In the genomic region with DNA sequence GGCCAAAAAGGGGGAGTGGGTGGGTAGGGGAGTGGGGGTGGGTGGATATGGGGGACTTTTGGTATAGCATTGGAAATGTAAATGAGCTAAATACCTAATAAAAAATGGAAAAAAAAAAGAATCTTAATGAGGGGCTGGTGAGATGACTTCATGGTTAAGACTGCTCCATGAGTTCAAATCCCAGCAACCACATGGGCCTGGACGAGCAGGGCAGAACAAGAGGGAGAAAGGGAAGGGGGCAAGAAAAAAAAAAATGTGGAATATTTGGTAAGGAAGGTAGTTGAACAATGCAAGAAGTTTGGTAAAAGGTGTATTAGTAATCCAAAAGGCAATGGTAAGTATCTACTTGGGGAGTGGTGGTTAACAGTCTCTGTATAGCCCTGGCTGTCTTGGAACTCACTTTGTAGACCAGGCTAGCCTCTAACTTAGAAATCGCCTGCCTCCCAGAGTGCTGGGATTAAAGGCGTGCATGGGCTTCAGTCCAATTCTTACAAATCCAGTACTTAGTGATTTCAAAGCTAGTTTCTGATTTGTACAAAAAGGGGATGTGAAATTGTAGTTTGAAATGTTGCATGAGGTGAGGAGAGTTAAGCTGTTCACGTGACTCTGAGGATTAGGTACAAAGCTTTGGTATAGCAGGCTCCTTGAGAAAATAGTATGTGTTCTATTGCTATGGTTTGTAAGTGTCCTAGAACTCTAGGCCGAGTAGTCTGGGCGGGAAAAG, we compare ENCODE assay signal across 10 mouse cellular contexts. TPM values are rescaled to one million over a fixed set of nuclear protein-coding genes. Genes with fewer than 3 reads are reported as not detected.
DNase-seq lines count a peak whose midpoint lies in the region; ATAC-seq and TF ChIP-seq lines count a peak whose summit lies in the region.
"Had no signal": no experiment of that assay in that cellular context is flagged by ENCODE, and none has a peak within 500 bp of the region (broad histone marks: within the 10 kb centered on the region; RNA-seq: fewer than 3 reads in every experiment).

No protein-coding gene starts in this region.

- peak; percentile 41 for DNase-seq in liver, adult 2 months (ENCODE audit: extremely low read depth, low read depth, low spot score)
- DNase-seq in liver = no peak
- DNase-seq in ES-CJ7 (ENCODE audit: low read depth, low spot score) = peak; percentile 10
- no peak for DNase-seq in midbrain, embryonic 14.5 days
- no peak for DNase-seq in heart, embryonic 10.5 days (ENCODE audit: low spot score)
- no peak for DNase-seq in thymus, postnatal 36 days
- DNase-seq in T-cell, adult 2 months (ENCODE audit: low spot score) = no peak
- DNase-seq: heart, adult 18-20 months had no signal

- H3K27ac ChIP-seq in liver, adult 2 months (replicated peaks; ENCODE audit: insufficient read depth, low read depth, low read length) = no peak overlapping the region
- H3K27ac ChIP-seq in forebrain, embryonic 15.5 days (replicated peaks) = no peak overlapping the region
- no peak overlapping the region for H3K27ac ChIP-seq in midbrain, embryonic 14.5 days (replicated peaks; ENCODE audit: low read depth, low read length)
- H3K27ac ChIP-seq in heart, embryonic 10.5 days = no peak overlapping the region
- H3K27ac ChIP-seq: macrophage had no signal

- no peak overlapping the region for H3K9ac ChIP-seq in liver, adult 2 months (ENCODE audit: low read depth, low read length)
- H3K9ac ChIP-seq in forebrain, embryonic 15.5 days (replicated peaks) = no peak overlapping the region
- H3K9ac ChIP-seq in midbrain, embryonic 14.5 days (replicated peaks; ENCODE audit: low read length) = no peak overlapping the region

- H3K36me3 ChIP-seq in liver, adult 2 months (ENCODE audit: control insufficient read depth, insufficient read depth, low read length) = peaks cover 21% of the 10 kb centered on the region
- H3K36me3 ChIP-seq in forebrain, embryonic 15.5 days = peaks cover 33% of the 10 kb centered on the region
- H3K36me3 ChIP-seq in midbrain, embryonic 14.5 days (ENCODE audit: control insufficient read depth, insufficient read depth, low read length) = peaks cover 33% of the 10 kb centered on the region
- peaks cover 27% of the 10 kb centered on the region for H3K36me3 ChIP-seq in heart, embryonic 10.5 days

- no peaks in the 10 kb centered on the region for H3K27me3 ChIP-seq in liver, adult 2 months (ENCODE audit: control insufficient read depth, insufficient read depth, low read length)
- H3K27me3 ChIP-seq in forebrain, embryonic 15.5 days = no peaks in the 10 kb centered on the region
- no peaks in the 10 kb centered on the region for H3K27me3 ChIP-seq in midbrain, embryonic 14.5 days (ENCODE audit: control insufficient read depth, insufficient read depth, low read length)
- no peaks in the 10 kb centered on the region; the same call in 1 of the 2 replicates for H3K27me3 ChIP-seq in heart, embryonic 10.5 days (ENCODE audit: insufficient read depth, poor library complexity, severe bottlenecking)

- H3K79me2 ChIP-seq in liver, adult 2 months (ENCODE audit: control insufficient read depth, insufficient read depth, low read length) = no peaks in the 10 kb centered on the region

- peak; percentile 59; the same call in 1 of the 2 replicates for ATAC-seq in forebrain, embryonic 15.5 days (replicated peaks)
- ATAC-seq in midbrain, embryonic 14.5 days (ENCODE audit: low FRiP score, low TSS enrichment) = peak; percentile 24; the same call in 1 of the 2 replicates

- no peaks in the 10 kb centered on the region; the same call in 1 of the 2 replicates for H3K4me1 ChIP-seq in liver, adult 2 months (ENCODE audit: control insufficient read depth, insufficient read depth, low read length)
- H3K4me1 ChIP-seq in forebrain, embryonic 15.5 days = no peaks in the 10 kb centered on the region
- no peaks in the 10 kb centered on the region for H3K4me1 ChIP-seq in midbrain, embryonic 14.5 days (ENCODE audit: control insufficient read depth, insufficient read depth, low read length)
- H3K4me1 ChIP-seq in heart, embryonic 10.5 days = no peaks in the 10 kb centered on the region

- 42% methylated on average over 6 of the region's 6 CpGs for WGBS in liver, adult 2 months
- 47% methylated on average over 6 of the region's 6 CpGs for WGBS in forebrain, embryonic 15.5 days
- 42% methylated on average over 6 of the region's 6 CpGs for WGBS in midbrain, embryonic 14.5 days
- WGBS in heart, embryonic 10.5 days = 53% methylated on average over 6 of the region's 6 CpGs

- no peak overlapping the region for H3K4me2 ChIP-seq in forebrain, embryonic 15.5 days (replicated peaks)
- H3K4me2 ChIP-seq in midbrain, embryonic 14.5 days (ENCODE audit: low read length) = no peak overlapping the region

- TF ChIP-seq CTCF in liver, adult 2 months (IDR thresholded peaks at IDR 0.05; ENCODE audit: low read depth, low read length) = no peak

- H3K4me3 ChIP-seq in liver, adult 2 months (ENCODE audit: insufficient read depth, low read depth, low read length) = no peak overlapping the region
- no peak overlapping the region for H3K4me3 ChIP-seq in forebrain, embryonic 15.5 days
- H3K4me3 ChIP-seq in midbrain, embryonic 14.5 days (replicated peaks; ENCODE audit: low read depth, low read length) = no peak overlapping the region
- no peak overlapping the region for H3K4me3 ChIP-seq in heart, embryonic 10.5 days

- TF ChIP-seq POLR2A in liver, adult 2 months (IDR thresholded peaks at IDR 0.05; ENCODE audit: extremely low read depth, insufficient read depth, low read length) = no peak

- no peaks in the 10 kb centered on the region for H3K9me3 ChIP-seq in forebrain, embryonic 15.5 days
- no peaks in the 10 kb centered on the region for H3K9me3 ChIP-seq in midbrain, embryonic 14.5 days (ENCODE audit: control insufficient read depth, low read length)
- H3K9me3 ChIP-seq in heart, embryonic 10.5 days = no peaks in the 10 kb centered on the region

RNA-seq across cellular contexts. Expression of a gene that starts 13.9 kb away (rescaled TPM):
- 128 and 147 TPM in 2 replicates for total RNA-seq in liver, adult 2 months (2014; rRNA removed)
- polyA plus RNA-seq in liver, adult 2 months (2012; rRNA removed) = 19.9 and 24.5 TPM in 2 replicates
- 124 and 127 TPM in 2 replicates for polyA plus RNA-seq in forebrain, embryonic 15.5 days (2015; fragmentation: Nextera tagmentation; extraction: Ambion mirVana)
- polyA plus RNA-seq in midbrain, embryonic 14.5 days (2014; fragmentation: Nextera tagmentation; extraction: Ambion mirVana) = 116 and 142 TPM in 2 replicates
- polyA plus RNA-seq in heart, embryonic 10.5 days (2016; fragmentation: Nextera tagmentation; extraction: Ambion mirVana) = 101 and 118 TPM in 2 replicates

Comparison
In these comparisons a context has a peak if more than half of its experiments do, and no peak if none do; other contexts are left out.
1. DNase-seq: peak in liver, adult 2 months (single experiment) and ES-CJ7 (single experiment); none in liver (single experiment), midbrain, embryonic 14.5 days (single experiment), heart, embryonic 10.5 days (single experiment), thymus, postnatal 36 days (0 of 2) and T-cell, adult 2 months (single experiment).